Mouse (Mus musculus): ENCODE results near the gene Tnnt3.

The Tnnt3 gene

GRCm38 (mm10) chr7:142498575-142498974 is at the start of gene Tnnt3:
Gene Tnnt3, plus strand, starts transcription at chr7:142498836.
- DNase-seq (ENCODE audit: extremely low read depth, low read depth, low spot score): no peak

- no peak for DNase-seq (ENCODE audit: extremely low read depth, low read depth, low spot score)
Observed at GRCm38 (mm10) chr7:142449038-142449617, 49.5 kb upstream of the Tnnt3 start.

- no peak for DNase-seq (ENCODE audit: extremely low read depth, low read depth, low spot score)
Observed at GRCm38 (mm10) chr7:142454706-142455105, 43.9 kb upstream of the Tnnt3 start.

GRCm38 (mm10) chr7:142455251-142455650 is 43.4 kb upstream of the Tnnt3 start:
- DNase-seq (ENCODE audit: extremely low read depth, low read depth, low spot score): no peak

GRCm38 (mm10) chr7:142456806-142457205 is 41.8 kb upstream of the Tnnt3 start:
- DNase-seq (ENCODE audit: extremely low read depth, low read depth, low spot score): no peak

- DNase-seq (ENCODE audit: extremely low read depth, low read depth, low spot score): no peak
Observed at GRCm38 (mm10) chr7:142457227-142457811, 41.3 kb upstream of the Tnnt3 start.

- DNase-seq (ENCODE audit: extremely low read depth, low read depth, low spot score): no peak
Observed at GRCm38 (mm10) chr7:142458026-142458425, 40.6 kb upstream of the Tnnt3 start.

- DNase-seq (ENCODE audit: extremely low read depth, low read depth, low spot score): no peak
Observed at GRCm38 (mm10) chr7:142458676-142459298, 39.8 kb upstream of the Tnnt3 start.

- no peak for DNase-seq (ENCODE audit: extremely low read depth, low read depth, low spot score)
Observed at GRCm38 (mm10) chr7:142459299-142459691, 39.3 kb upstream of the Tnnt3 start.

- no peak for DNase-seq (ENCODE audit: extremely low read depth, low read depth, low spot score)
Observed at GRCm38 (mm10) chr7:142460636-142461077, 38.0 kb upstream of the Tnnt3 start, which contains the start of gene Lsp1. Gene Lsp1, plus strand, starts transcription at chr7:142460809.

GRCm38 (mm10) chr7:142461446-142461845 is 37.2 kb upstream of the Tnnt3 start:
- DNase-seq (ENCODE audit: extremely low read depth, low read depth, low spot score): no peak

- DNase-seq (ENCODE audit: extremely low read depth, low read depth, low spot score): no peak
Observed at GRCm38 (mm10) chr7:142462190-142462589, 36.4 kb upstream of the Tnnt3 start.

GRCm38 (mm10) chr7:142462594-142463078 is 36.0 kb upstream of the Tnnt3 start:
- no peak for DNase-seq (ENCODE audit: extremely low read depth, low read depth, low spot score)

GRCm38 (mm10) chr7:142470171-142470691 is 28.4 kb upstream of the Tnnt3 start:
- no peak for DNase-seq (ENCODE audit: extremely low read depth, low read depth, low spot score)

GRCm38 (mm10) chr7:142470808-142471413 is 27.7 kb upstream of the Tnnt3 start:
- DNase-seq (ENCODE audit: extremely low read depth, low read depth, low spot score): no peak

GRCm38 (mm10) chr7:142471414-142471861 is 27.2 kb upstream of the Tnnt3 start:
- DNase-seq (ENCODE audit: extremely low read depth, low read depth, low spot score): no peak

- DNase-seq (ENCODE audit: extremely low read depth, low read depth, low spot score): no peak
Observed at GRCm38 (mm10) chr7:142471884-142472570, 26.6 kb upstream of the Tnnt3 start.

- DNase-seq (ENCODE audit: extremely low read depth, low read depth, low spot score): no peak
Observed at GRCm38 (mm10) chr7:142472936-142473335, 25.7 kb upstream of the Tnnt3 start.

GRCm38 (mm10) chr7:142473476-142473875 is 25.2 kb upstream of the Tnnt3 start:
- DNase-seq (ENCODE audit: extremely low read depth, low read depth, low spot score): no peak

- no peak for DNase-seq (ENCODE audit: extremely low read depth, low read depth, low spot score)
Observed at GRCm38 (mm10) chr7:142474799-142475198, 23.8 kb upstream of the Tnnt3 start.

GRCm38 (mm10) chr7:142475641-142476040 is 23.0 kb upstream of the Tnnt3 start:
- no peak for DNase-seq (ENCODE audit: extremely low read depth, low read depth, low spot score)

Data from fat pad, adult 2 months (tissue).